9 mouse cellular contexts compared by ENCODE assay signal in genomic region chr2:73509248-73510024, GRCm38 (mm10). TPM values are rescaled to one million over a fixed set of nuclear protein-coding genes. Genes with fewer than 3 reads are reported as not detected.
DNase-seq lines count a peak whose midpoint lies in the region; ATAC-seq and TF ChIP-seq lines count a peak whose summit lies in the region.
"Had no signal": no experiment of that assay in that cellular context is flagged by ENCODE, and none has a peak within 500 bp of the region (broad histone marks: within the 10 kb centered on the region; RNA-seq: fewer than 3 reads in every experiment).

No protein-coding gene starts in this region.

- 74% methylated on average over 15 of the region's 15 CpGs for WGBS in hindbrain, embryonic 16.5 days
- 69% methylated on average over 15 of the region's 15 CpGs for WGBS in hindbrain, embryonic 11.5 days
- 19% methylated on average over 15 of the region's 15 CpGs for WGBS in heart, adult 2 months
- 23% methylated on average over 15 of the region's 15 CpGs for WGBS in limb, embryonic 11.5 days
- WGBS in forebrain, embryonic 15.5 days: 65% methylated on average over 15 of the region's 15 CpGs

- no peak overlapping the region for H3K4me3 ChIP-seq in hindbrain, embryonic 16.5 days (ENCODE audit: low read length)
- H3K4me3 ChIP-seq in hindbrain, embryonic 11.5 days (ENCODE audit: low read depth, low read length): no peak overlapping the region
- H3K4me3 ChIP-seq in heart, adult 2 months: peak overlapping the region; percentile 10; the same call in 1 of the 2 replicates
- no peak overlapping the region for H3K4me3 ChIP-seq in limb, embryonic 11.5 days (ENCODE audit: low read depth, low read length)
- H3K4me3 ChIP-seq in forebrain, embryonic 15.5 days: no peak overlapping the region

- DNase-seq in hindbrain, embryonic 11.5 days (ENCODE audit: low spot score): no peak
- DNase-seq in heart, adult 2 months: peak; percentile 58 to 77
- peak; percentile 73 for DNase-seq in limb, embryonic 11.5 days (ENCODE audit: low spot score)
- DNase-seq in mesoderm, embryonic 11.5 days (ENCODE audit: low read depth, low spot score): peak; percentile 48
- no peak for DNase-seq in B cell, adult 2 months

- 0 out of 2 replicates have a peak, but pooled peaks cover 3% of the 10 kb centered on the region for H3K79me2 ChIP-seq in heart, adult 2 months (replicated peaks; ENCODE audit: control insufficient read depth, insufficient read depth, low read length)

- H3K36me3 ChIP-seq in hindbrain, embryonic 16.5 days (ENCODE audit: control insufficient read depth, insufficient read depth, low read length): no peaks in the 10 kb centered on the region
- no peaks in the 10 kb centered on the region for H3K36me3 ChIP-seq in hindbrain, embryonic 11.5 days (ENCODE audit: control insufficient read depth, insufficient read depth, low read length)
- H3K36me3 ChIP-seq in heart, adult 2 months (ENCODE audit: control insufficient read depth, insufficient read depth, low read length): peaks cover 5% of the 10 kb centered on the region
- no peaks in the 10 kb centered on the region for H3K36me3 ChIP-seq in limb, embryonic 11.5 days (ENCODE audit: control insufficient read depth, insufficient read depth, low read length)
- H3K36me3 ChIP-seq in forebrain, embryonic 15.5 days: no peaks in the 10 kb centered on the region

- no peaks in the 10 kb centered on the region for H3K4me1 ChIP-seq in hindbrain, embryonic 16.5 days (ENCODE audit: control insufficient read depth, insufficient read depth, low read depth, low read length)
- no peaks in the 10 kb centered on the region for H3K4me1 ChIP-seq in hindbrain, embryonic 11.5 days (replicated peaks; ENCODE audit: control insufficient read depth, insufficient read depth, low read length)
- peaks cover 29% of the 10 kb centered on the region for H3K4me1 ChIP-seq in heart, adult 2 months (ENCODE audit: control insufficient read depth, insufficient read depth, low read length)
- peaks cover 22% of the 10 kb centered on the region for H3K4me1 ChIP-seq in limb, embryonic 11.5 days (ENCODE audit: control insufficient read depth, insufficient read depth, low read length)
- no peaks in the 10 kb centered on the region for H3K4me1 ChIP-seq in forebrain, embryonic 15.5 days

- no peak overlapping the region for H3K4me2 ChIP-seq in hindbrain, embryonic 16.5 days (ENCODE audit: low read length)
- no peak overlapping the region for H3K4me2 ChIP-seq in hindbrain, embryonic 11.5 days (replicated peaks; ENCODE audit: low read depth, low read length)
- peak overlapping the region; percentile 28; the same call in 1 of the 2 replicates for H3K4me2 ChIP-seq in limb, embryonic 11.5 days (ENCODE audit: low read depth, severe bottlenecking)
- no peak overlapping the region for H3K4me2 ChIP-seq in forebrain, embryonic 15.5 days (replicated peaks)

- no peak for TF ChIP-seq POLR2A in heart, adult 2 months (IDR thresholded peaks at IDR 0.05; ENCODE audit: insufficient read depth, low read depth, low read length)

- peak overlapping the region; percentile 12; the same call in 1 of the 2 replicates for H3K27ac ChIP-seq in hindbrain, embryonic 16.5 days (ENCODE audit: low read depth, low read length)
- H3K27ac ChIP-seq in hindbrain, embryonic 11.5 days (ENCODE audit: low read depth, low read length): no peak overlapping the region
- peak overlapping the region; percentile 70 for H3K27ac ChIP-seq in heart, adult 2 months
- peak overlapping the region; percentile 84; the same call in 1 of the 2 replicates for H3K27ac ChIP-seq in limb, embryonic 11.5 days (replicated peaks; ENCODE audit: low read depth, low read length)
- H3K27ac ChIP-seq in forebrain, embryonic 15.5 days (replicated peaks): no peak overlapping the region

- no peaks in the 10 kb centered on the region for H3K9me3 ChIP-seq in hindbrain, embryonic 16.5 days (ENCODE audit: control insufficient read depth, low read length)
- H3K9me3 ChIP-seq in hindbrain, embryonic 11.5 days (ENCODE audit: control insufficient read depth, low read length): no peaks in the 10 kb centered on the region
- no peaks in the 10 kb centered on the region for H3K9me3 ChIP-seq in limb, embryonic 11.5 days (ENCODE audit: control insufficient read depth, low read length)
- no peaks in the 10 kb centered on the region for H3K9me3 ChIP-seq in forebrain, embryonic 15.5 days

- H3K27me3 ChIP-seq in hindbrain, embryonic 16.5 days (replicated peaks; ENCODE audit: control insufficient read depth, insufficient read depth, low read length): no peaks in the 10 kb centered on the region
- no peaks in the 10 kb centered on the region for H3K27me3 ChIP-seq in hindbrain, embryonic 11.5 days (ENCODE audit: control insufficient read depth, insufficient read depth, low read length)
- H3K27me3 ChIP-seq in heart, adult 2 months (ENCODE audit: control insufficient read depth, insufficient read depth, low read length): no peaks in the 10 kb centered on the region
- no peaks in the 10 kb centered on the region for H3K27me3 ChIP-seq in limb, embryonic 11.5 days (ENCODE audit: control insufficient read depth, insufficient read depth, low read length)
- H3K27me3 ChIP-seq in forebrain, embryonic 15.5 days: no peaks in the 10 kb centered on the region
- H3K27me3 ChIP-seq: CH12.LX had no signal

- ATAC-seq in hindbrain, embryonic 16.5 days: no peak
- no peak for ATAC-seq in hindbrain, embryonic 11.5 days (ENCODE audit: low FRiP score)
- peak; percentile 51; the same call in 1 of the 2 replicates for ATAC-seq in limb, embryonic 11.5 days (ENCODE audit: insufficient number of reproducible peaks, low FRiP score, low TSS enrichment, low read depth)
- no peak for ATAC-seq in forebrain, embryonic 15.5 days (replicated peaks)
- ATAC-seq in megakaryocyte-erythroid progenitor cell, adult 5-6 weeks (replicated peaks; ENCODE audit: low FRiP score, low TSS enrichment, poor library complexity, severe bottlenecking): no peak

- no peak for TF ChIP-seq CTCF in heart, adult 2 months (IDR thresholded peaks at IDR 0.05)

- TF ChIP-seq EP300 in heart, adult 2 months (IDR thresholded peaks at IDR 0.05; ENCODE audit: insufficient read depth, low read depth, low read length): peak; percentile 74; the same call in 1 of the 2 replicates

- intact Hi-C loops in heart, adult 2 months (cut with DNase I): loop anchor here (2.0 kb wide), 1 partner anchor 17 kb away; no protein-coding TSS in a partner anchor

- no peak overlapping the region for H3K9ac ChIP-seq in hindbrain, embryonic 16.5 days (ENCODE audit: low read depth, low read length)
- no peak overlapping the region for H3K9ac ChIP-seq in hindbrain, embryonic 11.5 days (ENCODE audit: low read depth, low read length)
- H3K9ac ChIP-seq in heart, adult 2 months (ENCODE audit: low read depth, low read length): peak overlapping the region; percentile 46
- peak overlapping the region; percentile 9; the same call in 1 of the 2 replicates for H3K9ac ChIP-seq in limb, embryonic 11.5 days (ENCODE audit: low read length)
- no peak overlapping the region for H3K9ac ChIP-seq in forebrain, embryonic 15.5 days (replicated peaks)

RNA-seq across cellular contexts. Expression of gene Wipf1, which starts 20.1 kb away (rescaled TPM):
- polyA plus RNA-seq in hindbrain, embryonic 16.5 days (2015; fragmentation: Nextera tagmentation; extraction: Ambion mirVana): 2.4 and 3.5 TPM in 2 replicates
- 9.2 and 9.7 TPM in 2 replicates for polyA plus RNA-seq in hindbrain, embryonic 11.5 days (2014; fragmentation: Nextera tagmentation; extraction: Ambion mirVana)
- total RNA-seq in heart, adult 2 months (2021): 10 to 100 TPM; 12.9 to 17.0 TPM
- 6.0 and 6.6 TPM in 2 replicates for polyA plus RNA-seq in heart, adult 2 months (2012; rRNA removed)
- polyA plus RNA-seq in limb, embryonic 11.5 days (2014; fragmentation: Nextera tagmentation; extraction: Ambion mirVana): 21.8 and 24.1 TPM in 2 replicates
- polyA plus RNA-seq in forebrain, embryonic 15.5 days (2015; fragmentation: Nextera tagmentation; extraction: Ambion mirVana): 1.9 and 2.1 TPM in 2 replicates
- total RNA-seq in megakaryocyte-erythroid progenitor cell, adult 5-6 weeks (2014; fragmentation: Nextera tagmentation): 7.7 and 14.0 TPM in 2 replicates
- 3.9 and 9.6 TPM in 2 replicates for total RNA-seq in megakaryocyte-erythroid progenitor cell, adult 5-6 weeks (2017)

Comparison
In these comparisons a context has a peak if more than half of its experiments do, and no peak if none do; other contexts are left out.
1. H3K27ac ChIP-seq: peak in hindbrain, embryonic 16.5 days (single experiment), heart, adult 2 months (single experiment) and limb, embryonic 11.5 days (single experiment); none in hindbrain, embryonic 11.5 days (single experiment) and forebrain, embryonic 15.5 days (single experiment).
2. H3K9ac ChIP-seq: peak in heart, adult 2 months (single experiment) and limb, embryonic 11.5 days (single experiment); none in hindbrain, embryonic 16.5 days (single experiment), hindbrain, embryonic 11.5 days (single experiment) and forebrain, embryonic 15.5 days (single experiment).
3. DNase-seq: peak in heart, adult 2 months (2 of 2), limb, embryonic 11.5 days (single experiment) and mesoderm, embryonic 11.5 days (single experiment); none in hindbrain, embryonic 11.5 days (single experiment) and B cell, adult 2 months (0 of 2).